Comparison of ENCODE assay signal across 20 mouse cellular contexts in genomic region chr11:110642485-110642884, GRCm38 (mm10).
DNase-seq lines count a peak whose midpoint lies in the region; ATAC-seq and TF ChIP-seq lines count a peak whose summit lies in the region.
"Had no signal": no experiment of that assay in that cellular context is flagged by ENCODE, and none has a peak within 500 bp of the region (broad histone marks: within the 10 kb centered on the region; RNA-seq: fewer than 3 reads in every experiment).

No protein-coding gene starts in this region.

- H3K36me3 ChIP-seq in lung, embryonic 15.5 days = no peaks in the 10 kb centered on the region
- H3K36me3 ChIP-seq in lung, postnatal 0 days (ENCODE audit: insufficient read depth, low read length) = no peaks in the 10 kb centered on the region
- H3K36me3 ChIP-seq in midbrain, embryonic 16.5 days (ENCODE audit: control insufficient read depth, insufficient read depth, low read length) = no peaks in the 10 kb centered on the region
- no peaks in the 10 kb centered on the region for H3K36me3 ChIP-seq in midbrain, embryonic 13.5 days
- H3K36me3 ChIP-seq: embryonic facial prominence, embryonic 15.5 days; intestine, embryonic 15.5 days; limb, embryonic 15.5 days; stomach, embryonic 15.5 days had no signal

- no peaks in the 10 kb centered on the region for H3K9me3 ChIP-seq in lung, embryonic 15.5 days
- H3K9me3 ChIP-seq in lung, postnatal 0 days (ENCODE audit: low read length) = no peaks in the 10 kb centered on the region
- H3K9me3 ChIP-seq in midbrain, embryonic 16.5 days (replicated peaks; ENCODE audit: control insufficient read depth, low read length, poor library complexity, severe bottlenecking) = no peaks in the 10 kb centered on the region
- no peaks in the 10 kb centered on the region for H3K9me3 ChIP-seq in midbrain, embryonic 13.5 days
- H3K9me3 ChIP-seq: embryonic facial prominence, embryonic 15.5 days; forebrain, embryonic 13.5 days; intestine, embryonic 15.5 days; limb, embryonic 15.5 days; stomach, embryonic 15.5 days had no signal

- no peak overlapping the region for H3K4me3 ChIP-seq in gastrocnemius, adult 2 months
- no peak overlapping the region for H3K4me3 ChIP-seq in lung, embryonic 15.5 days
- H3K4me3 ChIP-seq in lung, postnatal 0 days (ENCODE audit: low read depth, low read length) = no peak overlapping the region
- no peak overlapping the region for H3K4me3 ChIP-seq in midbrain, embryonic 16.5 days (ENCODE audit: low read depth, low read length)
- H3K4me3 ChIP-seq in midbrain, embryonic 13.5 days (replicated peaks) = no peak overlapping the region
- H3K4me3 ChIP-seq: embryonic facial prominence, embryonic 15.5 days; forebrain, embryonic 13.5 days; intestine, embryonic 15.5 days; limb, embryonic 15.5 days; stomach, embryonic 15.5 days had no signal

- H3K9ac ChIP-seq in lung, embryonic 15.5 days = no peak overlapping the region
- no peak overlapping the region for H3K9ac ChIP-seq in lung, postnatal 0 days (replicated peaks; ENCODE audit: low read depth)
- no peak overlapping the region for H3K9ac ChIP-seq in midbrain, embryonic 16.5 days (ENCODE audit: low read depth, low read length)
- no peak overlapping the region for H3K9ac ChIP-seq in midbrain, embryonic 13.5 days (replicated peaks)
- H3K9ac ChIP-seq: embryonic facial prominence, embryonic 15.5 days; forebrain, embryonic 13.5 days; intestine, embryonic 15.5 days; limb, embryonic 15.5 days; stomach, embryonic 15.5 days had no signal

- H3K4me2 ChIP-seq in lung, embryonic 15.5 days = no peak overlapping the region
- H3K4me2 ChIP-seq in lung, postnatal 0 days (replicated peaks; ENCODE audit: low read depth, low read length) = peak overlapping the region; percentile 3; the same call in 1 of the 2 replicates
- H3K4me2 ChIP-seq in midbrain, embryonic 16.5 days (ENCODE audit: low read length) = no peak overlapping the region
- no peak overlapping the region for H3K4me2 ChIP-seq in midbrain, embryonic 13.5 days (replicated peaks)
- H3K4me2 ChIP-seq: embryonic facial prominence, embryonic 15.5 days; forebrain, embryonic 13.5 days; heart, embryonic 11.5 days; intestine, embryonic 15.5 days; limb, embryonic 15.5 days; midbrain, embryonic 11.5 days; stomach, embryonic 15.5 days had no signal

- WGBS in lung, embryonic 15.5 days = 56% methylated on average over 13 of the region's 13 CpGs
- 53% methylated on average over 13 of the region's 13 CpGs for WGBS in lung, postnatal 0 days
- WGBS in midbrain, embryonic 16.5 days = 88% methylated on average over 13 of the region's 13 CpGs
- 90% methylated on average over 13 of the region's 13 CpGs for WGBS in midbrain, embryonic 13.5 days

- ATAC-seq in lung, embryonic 15.5 days (ENCODE audit: borderline replicate concordance, extremely low read depth, low FRiP score, low TSS enrichment) = peak; percentile 59; the same call in 1 of the 2 replicates
- peak; percentile 46 for ATAC-seq in lung, postnatal 0 days
- peak; percentile 26; the same call in 1 of the 2 replicates for ATAC-seq in neutrophil, adult 5-6 weeks (ENCODE audit: extremely low read depth, insufficient number of reproducible peaks, low FRiP score, poor library complexity, severe bottlenecking)
- no peak for ATAC-seq in midbrain, embryonic 16.5 days
- ATAC-seq in midbrain, embryonic 13.5 days = no peak
- ATAC-seq: forebrain, embryonic 13.5 days; intestine, embryonic 15.5 days had no signal

- H3K27me3 ChIP-seq in lung, embryonic 15.5 days = no peaks in the 10 kb centered on the region
- no peaks in the 10 kb centered on the region for H3K27me3 ChIP-seq in lung, postnatal 0 days (replicated peaks; ENCODE audit: insufficient read depth, low read length)
- no peaks in the 10 kb centered on the region for H3K27me3 ChIP-seq in midbrain, embryonic 16.5 days (ENCODE audit: control insufficient read depth, insufficient read depth, low read depth, low read length)
- no peaks in the 10 kb centered on the region for H3K27me3 ChIP-seq in midbrain, embryonic 13.5 days
- H3K27me3 ChIP-seq: embryonic facial prominence, embryonic 15.5 days; forebrain, embryonic 13.5 days; intestine, embryonic 15.5 days; limb, embryonic 15.5 days; stomach, embryonic 15.5 days had no signal

- no peak overlapping the region for H3K27ac ChIP-seq in gastrocnemius, adult 2 months
- H3K27ac ChIP-seq in lung, embryonic 15.5 days = no peak overlapping the region
- no peak overlapping the region for H3K27ac ChIP-seq in lung, postnatal 0 days (ENCODE audit: low read length)
- no peak overlapping the region for H3K27ac ChIP-seq in midbrain, embryonic 16.5 days (ENCODE audit: low read length)
- no peak overlapping the region for H3K27ac ChIP-seq in midbrain, embryonic 13.5 days
- H3K27ac ChIP-seq: embryonic facial prominence, embryonic 15.5 days; forebrain, embryonic 13.5 days; intestine, embryonic 15.5 days; limb, embryonic 15.5 days; stomach, embryonic 15.5 days had no signal

- no peak; the same call in 1 of the 2 replicates for TF ChIP-seq EP300 in lung, postnatal 0 days (IDR thresholded peaks at IDR 0.05)

- H3K4me1 ChIP-seq in lung, embryonic 15.5 days = no peaks in the 10 kb centered on the region
- no peaks in the 10 kb centered on the region for H3K4me1 ChIP-seq in lung, postnatal 0 days (ENCODE audit: insufficient read depth, low read depth, low read length)
- no peaks in the 10 kb centered on the region for H3K4me1 ChIP-seq in midbrain, embryonic 16.5 days (ENCODE audit: control insufficient read depth, insufficient read depth, low read length)
- no peaks in the 10 kb centered on the region for H3K4me1 ChIP-seq in midbrain, embryonic 13.5 days (replicated peaks)
- H3K4me1 ChIP-seq: embryonic facial prominence, embryonic 15.5 days; forebrain, embryonic 13.5 days; intestine, embryonic 15.5 days; limb, embryonic 15.5 days; stomach, embryonic 15.5 days had no signal

- intact Hi-C loops in gastrocnemius, adult 2 months (cut with DNase I) = no loop called here

- no peak for TF ChIP-seq CTCF in gastrocnemius, adult 2 months (IDR thresholded peaks at IDR 0.05)
- TF ChIP-seq CTCF in lung, postnatal 0 days (IDR thresholded peaks at IDR 0.05) = 0 out of 2 replicates have a peak, but pooled peaks have one; percentile 6

- peak; percentile 21 for DNase-seq in gastrocnemius, adult 2 months
- DNase-seq in gastrocnemius, adult 8-10 months (ENCODE audit: low spot score in 2 of 2) = no peak
- no peak for DNase-seq in lung, postnatal 25 days (ENCODE audit: low spot score)
- DNase-seq in lung, postnatal 0 days (ENCODE audit: low spot score) = peak; percentile 50
- DNase-seq: adrenal gland, postnatal 10 days; cerebellum, postnatal 25 days; gastrocnemius, postnatal 10 days; heart, postnatal 4 days; thymus, postnatal 25 days had no signal

Comparison
In these comparisons a context has a peak if more than half of its experiments do, and no peak if none do; other contexts are left out.
1. DNase-seq: peak in gastrocnemius, adult 2 months (single experiment) and lung, postnatal 0 days (single experiment); none in gastrocnemius, adult 8-10 months (0 of 2) and lung, postnatal 25 days (single experiment).
2. ATAC-seq: peak in lung, embryonic 15.5 days (single experiment), lung, postnatal 0 days (single experiment) and neutrophil, adult 5-6 weeks (single experiment); none in midbrain, embryonic 16.5 days (single experiment) and midbrain, embryonic 13.5 days (single experiment).